Mouse (Mus musculus): ENCODE measurements around the gene Ckmt2. TPM values are rescaled to one million over a fixed set of nuclear protein-coding genes. Genes with fewer than 3 reads are reported as not detected.

Gene Ckmt2
- polyA plus RNA-seq, 1 experiment = not detected

GRCm38 (mm10) chr13:91877350-91877749 is 665 bp upstream of the Ckmt2 start:
- Histone ChIP-seq H3K27ac (ENCODE audit: insufficient read depth, low read length) (no peak overlapping the region), H3K4me1 (ENCODE audit: control insufficient read depth, insufficient read depth, low read length) (no peaks in the 10 kb centered on the region), H3K4me3 (ENCODE audit: insufficient read depth, low read length) (no peak overlapping the region)
- TF ChIP-seq CTCF (IDR thresholded peaks at IDR 0.05; ENCODE audit: borderline replicate concordance, insufficient read depth, low read length) (no peak), POLR2A (IDR thresholded peaks at IDR 0.05; ENCODE audit: low read depth, low read length) (no peak)

GRCm38 (mm10) chr13:91875581-91875980 is 1.1 kb downstream of the Ckmt2 start:
- TF ChIP-seq POLR2A (IDR thresholded peaks at IDR 0.05; ENCODE audit: low read depth, low read length) = no peak
- TF ChIP-seq CTCF (IDR thresholded peaks at IDR 0.05; ENCODE audit: borderline replicate concordance, insufficient read depth, low read length) = no peak
- Histone ChIP-seq H3K4me3 (ENCODE audit: insufficient read depth, low read length) (no peak overlapping the region), H3K27ac (ENCODE audit: insufficient read depth, low read length) (no peak overlapping the region)

GRCm38 (mm10) chr13:91874565-91874964 is 2.1 kb downstream of the Ckmt2 start:
- TF ChIP-seq CTCF (IDR thresholded peaks at IDR 0.05; ENCODE audit: borderline replicate concordance, insufficient read depth, low read length) (no peak), POLR2A (IDR thresholded peaks at IDR 0.05; ENCODE audit: low read depth, low read length) (no peak)
- Histone ChIP-seq H3K4me3 (ENCODE audit: insufficient read depth, low read length) (no peak overlapping the region), H3K4me1 (ENCODE audit: control insufficient read depth, insufficient read depth, low read length) (no peaks in the 10 kb centered on the region), H3K27ac (ENCODE audit: insufficient read depth, low read length) (no peak overlapping the region)

More at GRCm38 (mm10) chr13:91875581-91875980, 1.1 kb downstream of the Ckmt2 start:
- H3K4me1 ChIP-seq (ENCODE audit: control insufficient read depth, insufficient read depth, low read length) = no peaks in the 10 kb centered on the region

GRCm38 (mm10) chr13:91873734-91874329 is 2.9 kb downstream of the Ckmt2 start:
- H3K4me3 ChIP-seq (ENCODE audit: insufficient read depth, low read length) = no peak overlapping the region
- no peak overlapping the region for H3K27ac ChIP-seq (ENCODE audit: insufficient read depth, low read length)
- TF ChIP-seq CTCF (IDR thresholded peaks at IDR 0.05; ENCODE audit: borderline replicate concordance, insufficient read depth, low read length) (no peak), POLR2A (IDR thresholded peaks at IDR 0.05; ENCODE audit: low read depth, low read length) (no peak)
- no peaks in the 10 kb centered on the region for H3K4me1 ChIP-seq (ENCODE audit: control insufficient read depth, insufficient read depth, low read length)

- TF ChIP-seq POLR2A (IDR thresholded peaks at IDR 0.05; ENCODE audit: low read depth, low read length) (no peak), CTCF (IDR thresholded peaks at IDR 0.05; ENCODE audit: borderline replicate concordance, insufficient read depth, low read length) (no peak)
- Histone ChIP-seq H3K4me1 (ENCODE audit: control insufficient read depth, insufficient read depth, low read length) (no peaks in the 10 kb centered on the region), H3K4me3 (ENCODE audit: insufficient read depth, low read length) (no peak overlapping the region), H3K27ac (ENCODE audit: insufficient read depth, low read length) (no peak overlapping the region)
Observed at GRCm38 (mm10) chr13:91868577-91868976, 8.1 kb downstream of the Ckmt2 start.

GRCm38 (mm10) chr13:91858835-91859234 is 17.9 kb downstream of the Ckmt2 start:
- TF ChIP-seq CTCF (IDR thresholded peaks at IDR 0.05; ENCODE audit: borderline replicate concordance, insufficient read depth, low read length) (no peak), POLR2A (IDR thresholded peaks at IDR 0.05; ENCODE audit: low read depth, low read length) (no peak)
- Histone ChIP-seq H3K4me1 (ENCODE audit: control insufficient read depth, insufficient read depth, low read length) (no peaks in the 10 kb centered on the region), H3K4me3 (ENCODE audit: insufficient read depth, low read length) (no peak overlapping the region), H3K27ac (ENCODE audit: insufficient read depth, low read length) (no peak overlapping the region)

- Histone ChIP-seq H3K4me1 (ENCODE audit: control insufficient read depth, insufficient read depth, low read length) (no peaks in the 10 kb centered on the region), H3K27ac (ENCODE audit: insufficient read depth, low read length) (no peak overlapping the region), H3K4me3 (ENCODE audit: insufficient read depth, low read length) (no peak overlapping the region)
- TF ChIP-seq POLR2A (IDR thresholded peaks at IDR 0.05; ENCODE audit: low read depth, low read length) (no peak), CTCF (IDR thresholded peaks at IDR 0.05; ENCODE audit: borderline replicate concordance, insufficient read depth, low read length) (no peak)
Observed at GRCm38 (mm10) chr13:91857427-91857826, 19.3 kb downstream of the Ckmt2 start.

GRCm38 (mm10) chr13:91854412-91854811 is 22.3 kb downstream of the Ckmt2 start:
- no peak overlapping the region for H3K27ac ChIP-seq (ENCODE audit: insufficient read depth, low read length)
- no peaks in the 10 kb centered on the region for H3K4me1 ChIP-seq (ENCODE audit: control insufficient read depth, insufficient read depth, low read length)
- no peak overlapping the region for H3K4me3 ChIP-seq (ENCODE audit: insufficient read depth, low read length)
- TF ChIP-seq CTCF (IDR thresholded peaks at IDR 0.05; ENCODE audit: borderline replicate concordance, insufficient read depth, low read length) (no peak), POLR2A (IDR thresholded peaks at IDR 0.05; ENCODE audit: low read depth, low read length) (no peak)

GRCm38 (mm10) chr13:91827876-91828275 is 48.8 kb downstream of the Ckmt2 start:
- TF ChIP-seq CTCF (IDR thresholded peaks at IDR 0.05; ENCODE audit: borderline replicate concordance, insufficient read depth, low read length) (no peak), POLR2A (IDR thresholded peaks at IDR 0.05; ENCODE audit: low read depth, low read length) (no peak)

GRCm38 (mm10) chr13:91826066-91826465 is 50.6 kb downstream of the Ckmt2 start:
- TF ChIP-seq POLR2A (IDR thresholded peaks at IDR 0.05; ENCODE audit: low read depth, low read length) (no peak), CTCF (IDR thresholded peaks at IDR 0.05; ENCODE audit: borderline replicate concordance, insufficient read depth, low read length) (no peak)
- Histone ChIP-seq H3K4me3 (ENCODE audit: insufficient read depth, low read length) (no peak overlapping the region), H3K27ac (ENCODE audit: insufficient read depth, low read length) (no peak overlapping the region), H3K4me1 (ENCODE audit: control insufficient read depth, insufficient read depth, low read length) (peaks cover 5% of the 10 kb centered on the region)

More at GRCm38 (mm10) chr13:91827876-91828275, 48.8 kb downstream of the Ckmt2 start:
- peaks cover 5% of the 10 kb centered on the region for H3K4me1 ChIP-seq (ENCODE audit: control insufficient read depth, insufficient read depth, low read length)
- H3K4me3 ChIP-seq (ENCODE audit: insufficient read depth, low read length) = no peak overlapping the region
- no peak overlapping the region for H3K27ac ChIP-seq (ENCODE audit: insufficient read depth, low read length)

Data from embryonic fibroblast, embryonic 13.5 days (primary cell).